Mouse (Mus musculus): Measurements from ENCODE around the gene Epb41l3. TPM values are rescaled to one million over a fixed set of nuclear protein-coding genes. Genes with fewer than 3 reads are reported as not detected.
A peak's percentile ranks its signal among the peaks of the same experiment; 100 is the strongest.

Epb41l3 gene
- polyA plus RNA-seq, 2 experiments = 102 to 140 TPM

DNA sequence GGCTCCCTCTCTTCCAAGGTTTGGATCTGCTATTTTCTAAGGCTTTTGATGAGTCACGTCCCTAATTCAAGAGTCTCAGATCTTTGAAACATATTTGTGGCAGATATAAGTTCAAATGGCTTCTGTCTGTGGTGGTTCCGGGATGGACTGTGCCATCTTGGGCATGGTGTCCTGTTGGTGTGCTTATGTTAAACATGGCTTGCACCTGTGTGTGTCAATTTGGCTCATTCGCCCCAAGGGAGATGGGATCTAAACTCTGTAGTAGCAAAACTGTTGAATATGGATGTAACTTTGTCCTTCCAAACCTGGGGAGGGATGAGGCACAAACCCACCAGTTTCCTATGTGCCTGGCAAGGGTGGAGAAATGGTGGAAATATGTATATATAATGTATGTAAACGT lies 21.6 kb downstream of the Epb41l3 start:
- H3K36me3 ChIP-seq (ENCODE audit: control insufficient read depth, insufficient read depth, low read length) = no peaks in the 10 kb centered on the region
- H3K27ac ChIP-seq (replicated peaks; ENCODE audit: low read depth, low read length) = no peak overlapping the region
- TF ChIP-seq POLR2A (IDR thresholded peaks at IDR 0.05; ENCODE audit: borderline replicate concordance, extremely low read depth, insufficient read depth, insufficient read length) = no peak
- no peak overlapping the region for H3K9ac ChIP-seq (ENCODE audit: low read depth, low read length, severe bottlenecking)
- no peak overlapping the region for H3K4me2 ChIP-seq (replicated peaks; ENCODE audit: low read depth, low read length, severe bottlenecking)
- H3K4me1 ChIP-seq (ENCODE audit: control insufficient read depth, insufficient read depth, low read length) = no peaks in the 10 kb centered on the region
- DNase-seq (ENCODE audit: low spot score) = no peak
- H3K4me3 ChIP-seq (replicated peaks; ENCODE audit: low read length) = no peak overlapping the region
- H3K9me3 ChIP-seq (ENCODE audit: control insufficient read depth, low read length) = no peaks in the 10 kb centered on the region
- ATAC-seq (ENCODE audit: low FRiP score, low read depth) = no peak
- WGBS = 83% methylated on average over 4 of the region's 4 CpGs
- no peaks in the 10 kb centered on the region for H3K27me3 ChIP-seq (ENCODE audit: control insufficient read depth, insufficient read depth, low read length)

GRCm38 (mm10) chr17:69097955-69098354 lies 22.5 kb downstream of the Epb41l3 start:
- no peak overlapping the region for H3K27ac ChIP-seq (replicated peaks; ENCODE audit: low read depth, low read length)
- WGBS = 49% methylated on average over 7 of the region's 7 CpGs
- H3K36me3 ChIP-seq (ENCODE audit: control insufficient read depth, insufficient read depth, low read length) = no peaks in the 10 kb centered on the region
- TF ChIP-seq POLR2A (IDR thresholded peaks at IDR 0.05; ENCODE audit: borderline replicate concordance, extremely low read depth, insufficient read depth, insufficient read length) = no peak
- no peak overlapping the region for H3K9ac ChIP-seq (ENCODE audit: low read depth, low read length, severe bottlenecking)
- H3K4me1 ChIP-seq (ENCODE audit: control insufficient read depth, insufficient read depth, low read length) = no peaks in the 10 kb centered on the region
- H3K4me2 ChIP-seq (replicated peaks; ENCODE audit: low read depth, low read length, severe bottlenecking) = no peak overlapping the region
- no peak overlapping the region for H3K4me3 ChIP-seq (replicated peaks; ENCODE audit: low read length)
- H3K27me3 ChIP-seq (ENCODE audit: control insufficient read depth, insufficient read depth, low read length) = no peaks in the 10 kb centered on the region
- H3K9me3 ChIP-seq (ENCODE audit: control insufficient read depth, low read length) = no peaks in the 10 kb centered on the region
- ATAC-seq (ENCODE audit: low FRiP score, low read depth) (no peak), DNase-seq (ENCODE audit: low spot score) (no peak)

DNA sequence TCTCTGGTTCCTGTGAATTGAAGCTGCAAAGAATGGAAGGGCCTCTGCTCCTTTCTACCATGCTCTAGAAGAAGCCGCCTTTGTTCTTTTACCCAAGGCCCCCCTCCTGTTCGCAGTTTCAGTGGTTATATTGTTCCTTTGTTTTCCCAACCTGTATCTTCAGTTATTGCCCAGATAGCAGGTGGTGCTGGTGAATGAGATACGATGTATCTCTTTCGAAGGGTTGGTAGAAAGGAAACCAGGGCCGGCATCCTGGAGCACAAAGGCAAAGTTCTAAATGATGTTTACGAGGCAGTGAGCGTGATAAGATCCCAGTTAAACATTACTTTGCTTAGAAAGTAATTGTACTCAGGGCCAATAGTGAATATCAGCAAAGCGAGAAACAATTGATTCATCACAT lies 27.8 kb downstream of the Epb41l3 start:
- no peak overlapping the region for H3K27ac ChIP-seq (replicated peaks; ENCODE audit: low read depth, low read length)
- no peaks in the 10 kb centered on the region for H3K36me3 ChIP-seq (ENCODE audit: control insufficient read depth, insufficient read depth, low read length)
- no peaks in the 10 kb centered on the region for H3K27me3 ChIP-seq (ENCODE audit: control insufficient read depth, insufficient read depth, low read length)
- no peak overlapping the region for H3K4me3 ChIP-seq (replicated peaks; ENCODE audit: low read length)
- no peak overlapping the region for H3K9ac ChIP-seq (ENCODE audit: low read depth, low read length, severe bottlenecking)
- H3K9me3 ChIP-seq (ENCODE audit: control insufficient read depth, low read length) = no peaks in the 10 kb centered on the region
- WGBS = 81% methylated on average over 8 of the region's 8 CpGs
- no peak overlapping the region for H3K4me2 ChIP-seq (replicated peaks; ENCODE audit: low read depth, low read length, severe bottlenecking)
- no peak for TF ChIP-seq POLR2A (IDR thresholded peaks at IDR 0.05; ENCODE audit: borderline replicate concordance, extremely low read depth, insufficient read depth, insufficient read length)
- H3K4me1 ChIP-seq (ENCODE audit: control insufficient read depth, insufficient read depth, low read length) = no peaks in the 10 kb centered on the region
- no peak for DNase-seq (ENCODE audit: low spot score)
- ATAC-seq (ENCODE audit: low FRiP score, low read depth) = no peak

DNA sequence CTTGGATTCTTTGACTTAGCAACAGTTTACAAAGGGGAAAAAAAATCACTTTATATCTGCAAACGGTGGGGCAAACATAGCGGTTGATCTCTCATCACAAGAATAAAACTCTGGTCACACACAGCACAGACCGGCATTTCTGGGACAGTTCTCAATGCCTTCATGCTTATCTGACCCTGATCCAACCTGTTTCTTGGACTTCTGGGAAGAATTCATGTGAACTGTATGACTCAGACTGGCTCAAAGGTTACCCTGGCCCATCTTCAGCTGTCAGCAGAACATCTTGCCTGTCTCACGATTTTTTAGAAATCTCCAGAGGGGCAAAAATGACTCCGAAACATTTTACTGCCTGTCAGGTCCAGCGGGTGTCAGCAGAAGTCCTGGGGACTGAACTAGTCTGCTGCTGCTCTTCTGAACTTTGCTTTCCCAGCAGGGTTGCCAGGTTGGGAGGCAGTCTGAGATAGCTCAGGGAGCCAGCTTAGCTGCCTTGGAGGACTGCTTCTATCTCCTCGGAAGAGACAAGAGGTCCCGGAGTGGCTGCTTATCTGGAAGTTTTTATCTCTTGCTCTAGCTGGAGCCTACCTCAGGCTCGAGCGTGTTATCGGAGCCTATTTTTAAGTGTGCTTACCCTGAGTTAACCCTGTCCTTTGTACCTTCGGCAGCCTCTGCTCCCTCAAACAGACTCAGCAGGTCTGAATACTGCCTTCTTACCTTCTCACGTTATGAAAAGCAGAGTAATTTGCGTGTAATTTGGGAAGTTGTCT lies 29.7 kb downstream of the Epb41l3 start:
- WGBS = 58% methylated on average over 14 of the region's 14 CpGs
- no peak overlapping the region for H3K9ac ChIP-seq (ENCODE audit: low read depth, low read length, severe bottlenecking)
- no peak overlapping the region for H3K27ac ChIP-seq (replicated peaks; ENCODE audit: low read depth, low read length)
- ATAC-seq (ENCODE audit: low FRiP score, low read depth) (no peak), DNase-seq (ENCODE audit: low spot score) (no peak)
- no peak for TF ChIP-seq POLR2A (IDR thresholded peaks at IDR 0.05; ENCODE audit: borderline replicate concordance, extremely low read depth, insufficient read depth, insufficient read length)
- H3K4me3 ChIP-seq (replicated peaks; ENCODE audit: low read length) = no peak overlapping the region
- no peak overlapping the region for H3K4me2 ChIP-seq (replicated peaks; ENCODE audit: low read depth, low read length, severe bottlenecking)
- H3K36me3 ChIP-seq (ENCODE audit: control insufficient read depth, insufficient read depth, low read length) = no peaks in the 10 kb centered on the region
- no peaks in the 10 kb centered on the region for H3K4me1 ChIP-seq (ENCODE audit: control insufficient read depth, insufficient read depth, low read length)
- H3K9me3 ChIP-seq (ENCODE audit: control insufficient read depth, low read length) = no peaks in the 10 kb centered on the region
- H3K27me3 ChIP-seq (ENCODE audit: control insufficient read depth, insufficient read depth, low read length) = no peaks in the 10 kb centered on the region

DNA sequence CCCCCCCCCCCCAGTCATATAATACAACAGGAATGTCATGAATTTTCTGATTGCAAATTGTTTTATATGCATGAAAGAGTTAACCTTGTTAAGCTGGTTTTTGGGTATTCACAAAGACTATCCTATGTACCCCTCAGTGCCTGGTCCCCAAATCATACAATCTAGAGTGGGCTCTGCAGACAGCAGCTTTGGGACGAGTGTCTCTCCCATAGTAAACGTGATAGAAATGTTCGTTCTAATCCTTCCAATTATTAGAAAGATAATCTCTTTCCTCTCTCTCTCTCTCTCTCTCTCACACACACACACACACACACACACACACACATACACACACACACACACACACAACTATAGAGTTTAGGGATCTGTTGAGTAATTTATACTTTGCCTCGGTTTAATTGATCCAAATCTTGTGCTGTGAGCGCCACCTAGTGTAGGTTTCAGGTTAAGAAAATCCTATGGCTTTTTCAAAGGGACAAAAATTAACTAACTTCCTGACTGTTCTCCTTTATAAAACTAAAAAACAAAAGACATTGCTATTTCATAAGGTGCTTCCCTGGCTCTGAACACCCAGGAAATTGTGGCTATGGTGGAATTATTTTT lies 30.4 kb downstream of the Epb41l3 start:
- Histone ChIP-seq H3K27ac (replicated peaks; ENCODE audit: low read depth, low read length) (no peak overlapping the region), H3K9ac (ENCODE audit: low read depth, low read length, severe bottlenecking) (no peak overlapping the region), H3K4me3 (replicated peaks; ENCODE audit: low read length) (no peak overlapping the region), H3K9me3 (ENCODE audit: control insufficient read depth, low read length) (no peaks in the 10 kb centered on the region), H3K36me3 (ENCODE audit: control insufficient read depth, insufficient read depth, low read length) (no peaks in the 10 kb centered on the region), H3K4me1 (ENCODE audit: control insufficient read depth, insufficient read depth, low read length) (no peaks in the 10 kb centered on the region), H3K27me3 (ENCODE audit: control insufficient read depth, insufficient read depth, low read length) (no peaks in the 10 kb centered on the region), H3K4me2 (replicated peaks; ENCODE audit: low read depth, low read length, severe bottlenecking) (no peak overlapping the region)
- no peak for TF ChIP-seq POLR2A (IDR thresholded peaks at IDR 0.05; ENCODE audit: borderline replicate concordance, extremely low read depth, insufficient read depth, insufficient read length)
- ATAC-seq (ENCODE audit: low FRiP score, low read depth) (no peak), DNase-seq (ENCODE audit: low spot score) (peak; percentile 48)
- WGBS = 33% methylated on average over 5 of the region's 5 CpGs

All from limb, embryonic 14.5 days (tissue).